24 mouse cellular contexts compared by ENCODE assay signal in genomic region chr12:115109742-115110141, GRCm38 (mm10).
"Had no signal": no experiment of that assay in that cellular context is flagged by ENCODE, and none has a peak within 500 bp of the region (broad histone marks: within the 10 kb centered on the region; RNA-seq: fewer than 3 reads in every experiment).

No protein-coding gene starts in this region.

- H3K36me3 ChIP-seq: heart, embryonic 10.5 days; heart, embryonic 12.5 days; hindbrain, embryonic 10.5 days; hindbrain, embryonic 12.5 days; intestine, embryonic 15.5 days; limb, embryonic 13.5 days; limb, embryonic 15.5 days had no signal

- H3K4me3 ChIP-seq: heart, embryonic 10.5 days; heart, embryonic 12.5 days; hindbrain, embryonic 10.5 days; hindbrain, embryonic 12.5 days; intestine, embryonic 15.5 days; layer of hippocampus, adult 2 months; limb, embryonic 13.5 days; limb, embryonic 15.5 days had no signal

- H3K4me2 ChIP-seq: heart, embryonic 12.5 days; hindbrain, embryonic 12.5 days; hindbrain, embryonic 14.5 days; intestine, embryonic 15.5 days; limb, embryonic 13.5 days; limb, embryonic 15.5 days had no signal

- H3K27me3 ChIP-seq: heart, embryonic 12.5 days; hindbrain, embryonic 12.5 days; intestine, embryonic 15.5 days; limb, embryonic 13.5 days; limb, embryonic 15.5 days had no signal

- H3K27ac ChIP-seq: heart, embryonic 10.5 days; hindbrain, embryonic 10.5 days; hindbrain, embryonic 12.5 days; hindbrain, embryonic 14.5 days; intestine, embryonic 15.5 days; layer of hippocampus, adult 2 months; limb, embryonic 13.5 days; limb, embryonic 15.5 days had no signal

- DNase-seq: gastrocnemius, postnatal 14 days; gastrocnemius, postnatal 36 days; heart, adult 18-20 months; heart, postnatal 10 days; heart, postnatal 4 days; kidney, adult 18-20 months; kidney, adult 8-10 months; kidney, postnatal 10 days; kidney, postnatal 25 days; kidney, postnatal 4 days; layer of hippocampus, postnatal 36 days; left cerebral cortex, postnatal 4 days had no signal

- H3K9me3 ChIP-seq: intestine, embryonic 15.5 days; limb, embryonic 15.5 days had no signal

- ATAC-seq: hindbrain, embryonic 16.5 days; inflammation-experienced regulatory T-cells, adult 6 months; intestine, embryonic 15.5 days; intestine, postnatal 0 days had no signal

- H3K9ac ChIP-seq: heart, embryonic 12.5 days; hindbrain, embryonic 12.5 days; hindbrain, embryonic 14.5 days; intestine, embryonic 15.5 days; limb, embryonic 13.5 days; limb, embryonic 15.5 days had no signal

- H3K4me1 ChIP-seq: heart, embryonic 10.5 days; heart, embryonic 12.5 days; hindbrain, embryonic 10.5 days; hindbrain, embryonic 12.5 days; intestine, embryonic 15.5 days; limb, embryonic 13.5 days; limb, embryonic 15.5 days had no signal
